Mouse (Mus musculus) hindbrain, embryonic 15.5 days (tissue): ENCODE measurements around the gene Hoxa7. TPM values are rescaled to one million over a fixed set of nuclear protein-coding genes. Genes with fewer than 3 reads are reported as not detected.
A peak's percentile ranks its signal among the peaks of the same experiment; 100 is the strongest.

ENCODE experiments used
- ATAC-seq: fragments of 200-750 bp; cut with Nextera tagmentation; 2 replicates; pipeline ENCODE4 v1.8.0; 2017; ENCODE audit warnings: low read depth, moderate number of reproducible peaks, moderate TSS enrichment; ENCODE audit not compliant: low FRiP score
- H3K27ac ChIP-seq: fragments of 300-500 bp; sonication (generic); replicated peaks from 2 replicates; pipeline ENCODE4 v1.5.1; 2015; ENCODE audit warnings: mild to moderate bottlenecking, inconsistent platforms
- H3K27me3 ChIP-seq: fragments of 300-500 bp; sonication (generic); 2 replicates; pipeline ENCODE4 v1.6.1; 2015; ENCODE audit warnings: control low read depth, inconsistent platforms
- H3K36me3 ChIP-seq: fragments of 300-500 bp; sonication (generic); 2 replicates; pipeline ENCODE4 v1.6.1; 2015; ENCODE audit warnings: control low read depth, inconsistent platforms
- H3K4me1 ChIP-seq: fragments of 300-500 bp; sonication (generic); replicated peaks from 2 replicates; pipeline ENCODE4 v1.6.1; 2015; ENCODE audit warnings: control low read depth, inconsistent platforms
- H3K4me2 ChIP-seq: fragments of 300-500 bp; sonication (generic); 2 replicates; pipeline ENCODE4 v1.6.1; 2015; ENCODE audit warnings: moderate library complexity, mild to moderate bottlenecking, inconsistent platforms
- H3K4me3 ChIP-seq: fragments of 300-500 bp; sonication (generic); 2 replicates; pipeline ENCODE4 v1.5.1; 2015; ENCODE audit warnings: mild to moderate bottlenecking, inconsistent platforms
- H3K9ac ChIP-seq: fragments of 300-500 bp; sonication (generic); 2 replicates; pipeline ENCODE4 v1.6.1; 2015; ENCODE audit warnings: inconsistent platforms
- H3K9me3 ChIP-seq: fragments of 300-500 bp; sonication (generic); 2 replicates; pipeline ENCODE4 v1.6.1; 2016; ENCODE audit warnings: control low read depth, inconsistent platforms
- WGBS: fragments of 180-500 bp; shearing (Covaris S2); methylation state at CpG from one replicate; pipeline ENCODE4 v1.1.7; 2015; 5-methylcytosine and 5-hydroxymethylcytosine counted together
- polyA plus RNA-seq: library from polyadenylated mRNA; unstranded; fragments of >200 nt; fragmentation: Nextera tagmentation; extraction: Ambion mirVana; gene quantifications from 2 replicates; pipeline ENCODE4 v1.2.1, GENCODE M21; 2015

Gene Hoxa7
- polyA plus RNA-seq, 1 experiment from 2014 or later, result 20.5 TPM

DNA sequence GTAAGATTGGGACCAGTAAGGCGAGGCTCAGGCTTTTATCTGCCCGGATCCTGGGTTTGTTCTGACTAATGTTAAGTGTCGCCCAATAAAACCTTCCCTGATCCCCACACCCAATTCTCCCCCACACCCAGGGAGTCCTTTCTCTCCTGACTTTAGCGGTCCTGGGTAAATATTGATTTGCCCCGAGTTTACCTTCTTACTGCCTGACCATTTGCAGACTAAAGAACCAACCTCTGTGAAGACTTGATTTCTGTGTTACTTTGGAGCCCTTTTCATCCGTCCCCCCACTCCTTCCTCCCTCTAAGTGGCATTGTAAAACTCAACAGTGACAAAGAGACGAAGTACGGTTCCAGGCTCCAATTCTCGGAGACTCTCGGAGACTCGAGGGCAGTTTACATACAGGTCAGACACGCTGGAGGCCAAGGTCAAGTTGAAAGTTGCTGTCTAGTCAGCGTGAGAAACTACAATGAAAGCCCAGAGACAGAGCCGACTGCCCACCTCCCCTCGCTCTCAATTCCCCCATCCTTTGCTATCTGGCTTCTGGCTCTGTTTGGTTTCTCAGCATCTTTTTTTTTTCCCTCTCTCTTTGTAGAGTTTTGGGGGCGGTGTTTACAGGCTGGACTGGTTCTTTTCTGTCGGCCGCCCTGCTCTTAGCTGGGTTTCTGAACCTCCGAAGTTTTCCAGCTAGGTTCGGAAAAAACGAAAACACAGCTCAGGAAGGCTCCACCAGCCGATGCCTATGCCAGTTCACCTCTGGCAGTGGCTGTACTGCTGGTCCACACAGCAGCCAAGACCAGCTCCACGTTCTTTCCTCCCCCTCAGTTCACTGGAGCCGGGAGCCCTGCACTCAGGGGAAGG is 41.0 kb upstream of the Hoxa7 start:
- Histone ChIP-seq H3K27me3 (peaks cover 79% of the 10 kb centered on the region), H3K27ac (no peak overlapping the region), H3K9ac (no peak overlapping the region), H3K9me3 (no peaks in the 10 kb centered on the region), H3K4me2 (no peak overlapping the region), H3K4me1 (peaks cover 14% of the 10 kb centered on the region), H3K4me3 (no peak overlapping the region), H3K36me3 (no peaks in the 10 kb centered on the region)
- 2% methylated on average over 24 of the region's 24 CpGs for WGBS
- ATAC-seq, result no peak

DNA sequence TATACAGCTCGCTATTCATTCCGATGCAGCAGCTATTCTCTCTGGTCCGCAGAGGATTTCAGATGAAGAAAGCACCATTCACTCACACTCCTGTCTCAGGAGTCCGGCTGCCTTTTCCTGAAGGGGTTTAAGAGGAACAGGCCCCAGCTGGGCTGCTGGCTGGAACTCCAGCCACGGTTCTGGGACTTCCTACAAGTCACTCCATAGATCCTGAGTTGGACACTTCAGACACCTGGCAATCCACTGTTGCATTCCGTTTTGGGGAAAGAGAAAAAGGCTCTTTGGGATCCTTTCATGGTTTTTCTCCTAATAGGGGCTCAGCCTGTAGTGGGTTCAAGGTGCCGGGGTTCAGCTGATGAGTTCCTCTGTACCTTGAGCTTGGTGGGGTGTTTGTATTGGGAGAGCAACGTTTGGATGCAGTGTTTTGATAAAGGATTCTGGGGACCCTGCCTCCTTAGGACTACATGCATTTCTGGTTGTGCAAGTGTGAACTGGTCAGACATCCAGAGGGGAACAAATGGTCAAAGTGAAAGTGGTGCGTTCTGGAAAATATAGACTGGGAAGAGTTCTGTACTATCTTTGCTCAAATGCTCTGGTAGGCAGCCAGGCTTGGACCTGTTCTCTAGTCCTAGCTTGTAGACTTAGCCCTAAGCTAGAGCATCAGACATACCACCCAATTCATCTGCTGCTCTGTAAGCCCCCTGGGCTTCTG is 40.3 kb upstream of the Hoxa7 start:
- 4% methylated on average over 9 of the region's 9 CpGs for WGBS
- no peak overlapping the region for H3K9ac ChIP-seq

DNA sequence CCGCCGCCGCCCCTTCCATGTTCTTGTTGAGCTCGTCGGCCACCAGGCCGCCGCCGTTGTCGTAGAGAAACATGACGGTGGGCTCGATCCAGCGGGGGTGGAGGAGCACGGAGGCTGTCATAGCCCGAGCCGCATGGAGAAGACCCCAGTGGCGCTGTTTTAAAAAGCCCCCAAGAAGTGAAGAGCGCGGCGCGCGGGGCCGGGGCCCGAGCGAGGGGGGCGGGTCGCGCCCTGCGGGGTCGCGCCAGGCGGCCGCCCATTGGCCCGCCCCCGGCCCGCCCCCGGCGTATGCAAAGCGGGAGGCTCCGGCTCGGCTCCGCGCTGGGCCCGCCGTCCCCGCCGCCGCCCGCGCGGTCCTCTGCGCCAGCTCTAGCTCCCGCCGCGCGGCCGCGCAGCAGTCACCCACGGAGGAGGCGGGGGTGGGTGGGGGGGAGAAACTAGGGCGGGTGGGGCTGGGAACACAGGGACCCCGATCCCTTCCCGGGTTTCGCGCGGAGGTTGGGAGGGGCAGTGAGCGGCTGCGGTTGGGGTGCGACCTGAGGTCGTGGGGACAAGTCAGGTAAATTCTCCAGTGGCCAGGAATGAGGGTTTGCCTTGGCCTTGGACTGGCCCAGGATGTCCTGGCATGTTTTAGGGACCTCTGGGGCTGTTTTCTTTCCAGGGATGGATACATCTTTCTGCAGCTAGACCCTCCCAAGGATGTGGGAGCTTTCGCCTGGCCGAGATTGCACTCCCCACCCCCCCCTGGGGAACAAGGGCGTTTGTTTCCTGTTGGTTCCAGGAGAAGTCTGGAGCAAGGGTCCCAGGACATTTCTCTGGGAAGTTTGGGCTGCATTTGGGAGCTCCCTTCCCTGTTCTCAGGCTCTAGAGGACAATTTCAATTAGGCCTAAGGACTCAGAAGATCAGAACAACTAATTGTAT is 39.3 kb upstream of the Hoxa7 start, which contains the start of gene Hoxa13:
TSS of gene Hoxa13 (minus strand) at position 227 of the 922 bp plus-strand sequence.
- Histone ChIP-seq H3K9me3 (no peaks in the 10 kb centered on the region), H3K4me1 (peaks cover 14% of the 10 kb centered on the region), H3K4me2 (peak within 1 kb of the TSS; percentile 44), H3K36me3 (no peaks in the 10 kb centered on the region), H3K9ac (no peak within 1 kb of the TSS), H3K27me3 (peaks cover 82% of the 10 kb centered on the region), H3K4me3 (peak within 1 kb of the TSS; percentile 17), H3K27ac (no peak within 1 kb of the TSS)
- WGBS, result under 1% methylated on average over 50 of the region's 72 CpGs
- ATAC-seq, result no peak

More for the DNA sequence above, 40.3 kb upstream of the Hoxa7 start:
- no peak for ATAC-seq
- Histone ChIP-seq H3K36me3 (no peaks in the 10 kb centered on the region), H3K4me3 (no peak overlapping the region), H3K4me1 (peaks cover 14% of the 10 kb centered on the region), H3K9me3 (no peaks in the 10 kb centered on the region), H3K4me2 (no peak overlapping the region), H3K27me3 (peaks cover 81% of the 10 kb centered on the region), H3K27ac (no peak overlapping the region)

DNA sequence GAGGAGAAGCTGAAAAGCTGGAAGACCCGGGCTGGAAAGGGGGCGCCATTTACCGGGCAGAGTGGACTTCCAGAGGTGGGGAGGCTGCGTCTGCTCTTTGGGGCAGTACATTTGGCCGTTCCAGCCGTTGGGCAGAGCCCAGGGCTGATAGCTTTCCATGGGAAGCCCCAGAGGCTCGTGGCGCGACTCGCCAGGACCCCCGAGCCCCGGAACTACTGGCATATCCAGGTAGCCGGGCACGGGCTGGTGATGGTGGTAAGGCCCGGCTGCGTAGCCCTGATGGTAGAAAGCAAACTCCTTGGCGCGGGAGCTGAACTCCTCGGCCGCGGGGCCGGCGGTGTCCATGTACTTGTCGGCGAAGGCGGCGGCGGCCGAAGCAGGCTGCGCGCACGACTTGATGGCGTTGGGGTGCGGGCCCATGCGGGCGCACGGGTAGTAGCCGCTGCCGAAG is 38.2 kb upstream of the Hoxa7 start:
- H3K4me2 ChIP-seq, result peak overlapping the region; percentile 44
- WGBS, result under 1% methylated on average over 39 of the region's 39 CpGs
- peaks cover 80% of the 10 kb centered on the region for H3K27me3 ChIP-seq
- no peak overlapping the region for H3K27ac ChIP-seq
- H3K9me3 ChIP-seq, result no peaks in the 10 kb centered on the region
- H3K9ac ChIP-seq, result no peak overlapping the region
- H3K4me3 ChIP-seq, result no peak overlapping the region
- H3K36me3 ChIP-seq, result no peaks in the 10 kb centered on the region
- no peak for ATAC-seq
- H3K4me1 ChIP-seq, result peaks cover 14% of the 10 kb centered on the region

DNA sequence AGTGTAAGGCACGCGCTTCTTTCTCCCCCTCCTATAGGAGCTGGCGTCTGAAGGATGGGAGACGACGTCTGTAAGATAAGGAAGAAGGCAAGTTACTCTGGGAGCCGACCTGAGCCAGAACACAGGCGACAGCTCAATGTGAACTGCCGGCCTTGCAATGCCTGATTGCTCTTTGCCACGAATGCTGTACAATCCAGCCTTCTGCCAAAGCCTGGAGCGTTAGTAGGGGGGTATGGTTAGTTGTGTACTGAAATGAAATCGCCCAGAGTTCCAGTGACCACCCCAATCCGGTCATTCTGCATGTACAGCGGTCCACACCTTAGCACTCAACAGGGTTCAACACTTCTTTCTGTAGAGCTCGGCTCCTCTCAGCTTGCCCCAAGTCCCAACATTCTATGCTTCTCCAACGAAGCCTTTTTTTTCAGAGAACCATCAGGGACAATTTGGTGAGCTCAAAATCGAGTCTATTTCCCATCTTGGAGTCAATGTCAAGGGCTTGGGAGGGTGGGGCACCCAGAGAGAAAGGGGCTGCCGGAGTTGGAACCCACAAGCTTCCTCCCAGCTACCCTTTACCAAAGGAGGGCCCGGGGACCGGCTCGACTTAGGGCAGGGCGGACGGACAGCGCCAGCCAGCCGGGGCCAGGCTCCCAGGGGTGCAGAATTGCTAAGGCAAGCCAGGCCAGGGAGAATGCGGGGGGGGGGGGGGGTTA is 37.6 kb upstream of the Hoxa7 start:
- no peaks in the 10 kb centered on the region for H3K36me3 ChIP-seq
- H3K27ac ChIP-seq, result no peak overlapping the region
- no peak for ATAC-seq
- peaks cover 14% of the 10 kb centered on the region for H3K4me1 ChIP-seq
- H3K9me3 ChIP-seq, result no peaks in the 10 kb centered on the region
- H3K4me2 ChIP-seq, result no peak overlapping the region
- H3K9ac ChIP-seq, result no peak overlapping the region
- H3K4me3 ChIP-seq, result no peak overlapping the region
- 2% methylated on average over 25 of the region's 25 CpGs for WGBS
- peaks cover 77% of the 10 kb centered on the region for H3K27me3 ChIP-seq

DNA sequence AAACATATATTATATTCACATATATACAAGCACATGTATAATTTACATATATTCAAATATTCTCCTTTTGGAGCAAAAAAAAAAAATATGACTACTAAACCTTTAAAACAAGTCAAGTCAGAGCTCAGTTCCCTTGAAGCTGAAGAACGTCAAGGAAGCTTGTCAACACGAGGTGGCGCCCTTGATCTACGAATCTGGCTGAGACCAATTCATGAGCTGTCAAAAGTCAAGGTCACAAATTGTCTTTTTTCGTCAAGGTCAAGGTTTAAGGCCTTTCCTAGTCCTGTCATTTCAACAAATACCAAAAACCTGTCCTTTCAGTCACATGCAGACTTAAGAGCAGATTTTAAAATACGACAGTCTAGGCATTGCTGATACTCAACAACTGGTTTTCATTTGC is 35.3 kb upstream of the Hoxa7 start:
- Histone ChIP-seq H3K9me3 (no peaks in the 10 kb centered on the region), H3K4me3 (no peak overlapping the region), H3K4me2 (no peak overlapping the region), H3K27ac (no peak overlapping the region), H3K9ac (no peak overlapping the region), H3K4me1 (peaks cover 14% of the 10 kb centered on the region), H3K36me3 (no peaks in the 10 kb centered on the region), H3K27me3 (peaks cover 74% of the 10 kb centered on the region)
- 0% methylated on average over 6 of the region's 6 CpGs for WGBS
- no peak for ATAC-seq

DNA sequence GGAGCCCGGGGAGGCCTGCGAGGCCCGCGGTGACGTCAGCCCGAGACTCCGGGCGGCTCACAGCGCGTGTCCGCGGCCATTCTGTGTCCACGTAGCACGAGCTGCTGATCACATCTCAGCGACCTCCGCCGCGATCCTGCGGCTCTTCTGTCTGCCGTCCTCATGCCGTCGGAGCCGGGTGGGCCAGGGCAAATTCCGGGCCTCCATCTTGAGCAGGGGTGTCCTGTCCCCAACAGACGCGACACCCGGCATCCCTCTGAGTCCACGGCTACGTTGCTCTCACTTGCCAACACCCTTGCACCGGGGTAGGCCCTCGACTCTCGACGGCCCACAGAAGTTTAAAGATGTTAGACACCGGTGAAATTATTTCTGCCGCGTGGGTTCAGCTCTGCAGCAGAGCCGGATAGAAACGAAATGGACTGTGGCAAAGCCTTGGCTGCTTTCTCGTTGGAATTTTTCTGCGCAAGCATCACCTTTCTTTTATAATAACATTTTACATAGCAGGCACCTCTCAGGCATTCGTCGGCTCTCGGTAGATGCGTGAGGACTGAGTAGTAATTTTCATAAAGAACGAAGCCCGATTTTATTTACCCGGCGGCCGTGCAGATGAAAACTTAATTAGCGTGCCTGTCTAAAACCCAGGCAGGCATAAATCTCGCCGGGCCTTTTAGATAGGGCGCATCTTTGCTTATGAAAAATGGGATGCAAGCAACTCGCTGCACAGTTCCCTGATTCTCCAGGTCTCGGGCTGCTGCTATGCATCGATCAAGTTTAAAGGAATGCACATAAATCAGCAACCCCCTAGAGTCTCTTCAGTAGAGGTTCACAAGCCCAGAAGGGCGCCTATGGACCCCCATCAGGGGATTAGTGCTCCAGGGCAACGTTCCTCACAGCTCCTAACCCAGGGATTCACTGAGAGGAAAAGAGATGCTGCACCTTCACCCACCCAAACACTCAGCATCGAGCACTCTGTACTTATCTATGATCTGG is 32.2 kb upstream of the Hoxa7 start:
- no peaks in the 10 kb centered on the region for H3K4me1 ChIP-seq
- under 1% methylated on average over 59 of the region's 59 CpGs for WGBS
- H3K36me3 ChIP-seq, result no peaks in the 10 kb centered on the region
- H3K9ac ChIP-seq, result no peak overlapping the region
- H3K27me3 ChIP-seq, result peaks cover 85% of the 10 kb centered on the region
- H3K9me3 ChIP-seq, result no peaks in the 10 kb centered on the region
- ATAC-seq, result no peak
- no peak overlapping the region for H3K4me2 ChIP-seq
- H3K4me3 ChIP-seq, result no peak overlapping the region
- H3K27ac ChIP-seq, result no peak overlapping the region

DNA sequence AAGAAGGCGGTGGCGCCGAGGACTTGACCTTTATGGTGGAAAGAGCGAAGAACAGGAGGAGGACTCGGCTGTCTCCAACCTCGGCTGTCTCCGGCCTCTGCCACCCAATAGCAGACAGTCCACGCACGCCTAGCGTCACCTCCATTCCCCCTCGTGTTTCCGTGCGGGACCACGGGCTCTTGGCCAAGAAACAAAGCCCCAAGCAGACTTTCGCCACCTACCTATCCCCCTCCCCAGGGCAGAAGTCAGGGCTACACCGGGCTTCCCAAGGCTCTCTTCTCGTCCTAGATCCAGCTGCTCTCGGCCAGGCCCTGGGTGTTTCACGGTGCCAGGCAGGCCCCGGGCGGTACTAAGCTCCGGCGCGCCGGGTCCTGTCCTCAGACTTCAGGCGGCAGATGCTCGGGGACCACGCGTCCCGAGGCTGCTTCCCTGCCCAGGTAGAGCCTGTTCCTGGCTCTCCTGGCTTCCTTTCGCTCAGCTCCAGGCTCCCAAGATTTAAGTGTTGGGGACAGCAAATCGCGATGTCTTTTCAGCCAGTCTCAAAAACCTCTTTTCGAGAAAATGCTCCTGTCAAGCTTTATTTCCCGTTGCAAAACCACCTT is 31.2 kb upstream of the Hoxa7 start:
- Histone ChIP-seq H3K9ac (no peak overlapping the region), H3K27me3 (peaks cover 85% of the 10 kb centered on the region), H3K4me2 (no peak overlapping the region), H3K4me1 (no peaks in the 10 kb centered on the region), H3K36me3 (no peaks in the 10 kb centered on the region), H3K4me3 (no peak overlapping the region), H3K9me3 (no peaks in the 10 kb centered on the region), H3K27ac (no peak overlapping the region)
- WGBS, result under 1% methylated on average over 35 of the region's 35 CpGs
- no peak for ATAC-seq

DNA sequence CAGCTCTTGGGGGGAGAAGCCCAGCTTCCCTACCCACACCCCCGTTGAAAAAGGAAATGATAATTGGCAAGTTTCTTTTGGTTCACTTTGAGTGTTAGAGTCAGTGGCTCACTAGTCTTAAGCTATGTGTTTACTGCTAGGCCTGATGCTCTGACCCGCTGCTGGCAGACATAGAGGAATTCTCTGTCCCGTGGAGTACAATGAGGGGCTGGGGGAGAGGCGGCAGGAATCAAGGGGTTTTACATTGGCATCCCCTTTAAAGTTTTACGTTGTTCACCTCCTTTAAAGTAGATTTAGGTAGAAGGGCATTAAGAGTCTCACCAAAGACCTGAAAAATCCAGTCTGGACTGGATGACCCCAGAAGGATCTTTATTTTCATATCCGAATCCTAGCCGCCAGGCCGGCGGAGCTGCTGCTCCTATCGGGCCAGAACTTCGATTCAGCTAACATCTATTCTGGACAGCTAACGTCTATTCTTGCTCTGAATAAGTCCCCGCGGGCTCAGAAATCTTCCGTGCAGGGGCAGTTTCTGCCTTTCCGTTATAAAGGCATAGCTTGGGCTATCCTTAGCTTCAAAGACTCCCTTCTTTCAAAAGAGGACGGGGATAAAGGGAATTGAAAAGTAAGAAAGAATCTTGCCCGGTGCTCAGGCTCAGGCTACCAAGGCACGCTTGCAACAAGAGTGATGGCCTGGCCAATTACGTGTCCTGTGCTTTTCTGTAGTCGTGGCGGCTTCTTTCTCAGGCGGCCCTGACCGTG is 30.5 kb upstream of the Hoxa7 start:
- Histone ChIP-seq H3K4me1 (no peaks in the 10 kb centered on the region), H3K9ac (no peak overlapping the region), H3K27ac (no peak overlapping the region), H3K36me3 (no peaks in the 10 kb centered on the region), H3K4me2 (no peak overlapping the region), H3K9me3 (no peaks in the 10 kb centered on the region), H3K27me3 (peaks cover 85% of the 10 kb centered on the region), H3K4me3 (no peak overlapping the region)
- ATAC-seq, result no peak
- under 1% methylated on average over 24 of the region's 24 CpGs for WGBS
